Mouse (Mus musculus): Measurements from ENCODE around the gene Iqsec1.
"Not testable (repeated sequence)": the region's sequence is repeated elsewhere in the genome, so short reads cannot be mapped to it uniquely, and the experiment has no call there.

The Iqsec1 gene

GRCm38 (mm10) chr6:90660398-90661028 lies 328.0 kb downstream of the Iqsec1 start:
- DNase-seq (ENCODE audit: low read depth, low spot score) = no peak

GRCm38 (mm10) chr6:90659913-90660312 lies 328.6 kb downstream of the Iqsec1 start:
- DNase-seq (ENCODE audit: low read depth, low spot score) = no peak

GRCm38 (mm10) chr6:90656344-90656850 lies 332.1 kb downstream of the Iqsec1 start:
- DNase-seq (ENCODE audit: low read depth, low spot score) = not testable (repeated sequence)

- DNase-seq (ENCODE audit: low read depth, low spot score) = peak; percentile 16
Measured at GRCm38 (mm10) chr6:90653736-90654135, 334.7 kb downstream of the Iqsec1 start.

GRCm38 (mm10) chr6:90650634-90651033 lies 337.9 kb downstream of the Iqsec1 start:
- no peak for DNase-seq (ENCODE audit: low read depth, low spot score)

- no peak for DNase-seq (ENCODE audit: low read depth, low spot score)
Measured at GRCm38 (mm10) chr6:90649279-90649678, 339.2 kb downstream of the Iqsec1 start.

- no peak for DNase-seq (ENCODE audit: low read depth, low spot score)
Measured at GRCm38 (mm10) chr6:90648391-90648790, 340.1 kb downstream of the Iqsec1 start.

- no peak for DNase-seq (ENCODE audit: low read depth, low spot score)
Measured at GRCm38 (mm10) chr6:90644965-90645364, 343.5 kb downstream of the Iqsec1 start.

- DNase-seq (ENCODE audit: low read depth, low spot score) = no peak
Measured at GRCm38 (mm10) chr6:90643057-90643456, 345.4 kb downstream of the Iqsec1 start.

GRCm38 (mm10) chr6:90635611-90636010 lies 352.9 kb downstream of the Iqsec1 start:
- no peak for DNase-seq (ENCODE audit: low read depth, low spot score)

GRCm38 (mm10) chr6:90635081-90635480 lies 353.4 kb downstream of the Iqsec1 start:
- no peak for DNase-seq (ENCODE audit: low read depth, low spot score)

GRCm38 (mm10) chr6:90632526-90632925 lies 356.0 kb downstream of the Iqsec1 start:
- DNase-seq (ENCODE audit: low read depth, low spot score) = not testable (repeated sequence)

- no peak for DNase-seq (ENCODE audit: low read depth, low spot score)
Measured at GRCm38 (mm10) chr6:90630427-90630826, 358.1 kb downstream of the Iqsec1 start.

- no peak for DNase-seq (ENCODE audit: low read depth, low spot score)
Measured at GRCm38 (mm10) chr6:90629506-90629905, 359.0 kb downstream of the Iqsec1 start.

- DNase-seq (ENCODE audit: low read depth, low spot score) = no peak
Measured at GRCm38 (mm10) chr6:90627556-90627955, 360.9 kb downstream of the Iqsec1 start.

- no peak for DNase-seq (ENCODE audit: low read depth, low spot score)
Measured at GRCm38 (mm10) chr6:90625207-90625994, 363.1 kb downstream of the Iqsec1 start.

- no peak for DNase-seq (ENCODE audit: low read depth, low spot score)
Measured at GRCm38 (mm10) chr6:90624733-90625132, 363.8 kb downstream of the Iqsec1 start.

- DNase-seq (ENCODE audit: low read depth, low spot score) = no peak
Measured at GRCm38 (mm10) chr6:90624184-90624583, 364.3 kb downstream of the Iqsec1 start.

GRCm38 (mm10) chr6:90623456-90623836 lies 365.0 kb downstream of the Iqsec1 start:
- DNase-seq (ENCODE audit: low read depth, low spot score) = no peak

GRCm38 (mm10) chr6:90622758-90623455 lies 365.6 kb downstream of the Iqsec1 start:
- no peak for DNase-seq (ENCODE audit: low read depth, low spot score)

GRCm38 (mm10) chr6:90621584-90621890 lies 366.9 kb downstream of the Iqsec1 start:
- no peak for DNase-seq (ENCODE audit: low read depth, low spot score)

GRCm38 (mm10) chr6:90620791-90621583 lies 367.5 kb downstream of the Iqsec1 start:
- no peak for DNase-seq (ENCODE audit: low read depth, low spot score)
